Mouse (Mus musculus) layer of hippocampus, postnatal 10 days (tissue): ENCODE results near the gene Kcnip1. TPM values are rescaled to one million over a fixed set of nuclear protein-coding genes. Genes with fewer than 3 reads are reported as not detected.
A peak's percentile ranks its signal among the peaks of the same experiment; 100 is the strongest.

Experiments used
- DNase-seq, 2 experiments: peaks; one replicate each; pipeline ENCODE4 v3.0.0; 2021; ENCODE audit warnings: low spot score in 2 of 2
- total RNA-seq, 2 experiments: library from RNA; stranded (reverse); gene quantifications; 2 replicates each; pipeline ENCODE4 v1.2.3; 2021

Gene Kcnip1
- total RNA-seq, 2 experiments from 2014 or later: 35.5 to 42.1 TPM

- no peak for DNase-seq
Measured at GRCm38 (mm10) chr11:33990002-33990401, 3.0 kb downstream of the Kcnip1 start.

GRCm38 (mm10) chr11:33986525-33986924 is 6.4 kb downstream of the Kcnip1 start:
- DNase-seq: no peak

GRCm38 (mm10) chr11:33980146-33980545 is 12.8 kb downstream of the Kcnip1 start:
- no peak for DNase-seq

- DNase-seq: no peak
Measured at GRCm38 (mm10) chr11:33975121-33975520, 17.8 kb downstream of the Kcnip1 start.

- peak in 1 of 2 experiments; percentile 39 for DNase-seq
Measured at GRCm38 (mm10) chr11:33974341-33975040, 18.5 kb downstream of the Kcnip1 start.

DNA sequence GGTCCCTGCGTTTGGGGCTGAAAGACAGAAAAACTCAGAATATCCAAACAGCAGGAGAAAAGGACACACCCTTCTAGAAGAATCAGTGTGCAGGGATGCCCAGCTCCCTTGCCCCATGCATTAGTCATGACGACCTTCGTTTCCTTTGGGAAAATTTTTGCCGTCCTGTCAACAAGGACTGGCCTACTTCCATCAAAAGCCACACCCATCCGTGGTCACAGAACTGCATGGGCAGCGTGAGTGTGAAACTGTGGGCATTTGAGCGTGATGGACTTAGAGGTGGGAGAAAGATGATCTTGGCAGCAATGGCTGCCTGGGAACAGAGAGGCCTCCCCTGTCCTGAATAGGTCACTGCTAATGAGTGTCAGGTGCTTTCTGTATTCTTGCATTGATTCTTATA is 20.8 kb downstream of the Kcnip1 start:
- no peak for DNase-seq

DNA sequence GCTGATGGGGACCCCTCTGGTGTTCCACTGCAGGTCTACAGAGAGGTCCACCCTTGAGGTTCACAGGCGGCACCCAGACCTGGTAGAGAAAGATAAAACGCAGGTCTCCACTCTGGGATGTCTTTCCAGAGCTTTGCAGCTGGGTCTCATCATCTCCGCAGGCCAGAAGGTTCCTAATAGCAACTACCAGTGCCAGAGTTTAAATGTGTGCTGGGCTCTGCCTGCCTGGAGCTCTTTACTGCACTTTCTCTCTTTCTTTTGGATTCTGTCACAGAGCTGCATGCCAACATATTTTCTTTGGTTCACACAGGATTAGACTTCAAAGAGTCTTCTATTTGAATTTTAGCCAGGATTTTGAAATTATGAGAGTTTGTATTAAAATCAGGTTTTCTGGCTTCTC is 23.8 kb downstream of the Kcnip1 start:
- no peak for DNase-seq

GRCm38 (mm10) chr11:33967708-33968107 is 25.2 kb downstream of the Kcnip1 start:
- no peak for DNase-seq

DNA sequence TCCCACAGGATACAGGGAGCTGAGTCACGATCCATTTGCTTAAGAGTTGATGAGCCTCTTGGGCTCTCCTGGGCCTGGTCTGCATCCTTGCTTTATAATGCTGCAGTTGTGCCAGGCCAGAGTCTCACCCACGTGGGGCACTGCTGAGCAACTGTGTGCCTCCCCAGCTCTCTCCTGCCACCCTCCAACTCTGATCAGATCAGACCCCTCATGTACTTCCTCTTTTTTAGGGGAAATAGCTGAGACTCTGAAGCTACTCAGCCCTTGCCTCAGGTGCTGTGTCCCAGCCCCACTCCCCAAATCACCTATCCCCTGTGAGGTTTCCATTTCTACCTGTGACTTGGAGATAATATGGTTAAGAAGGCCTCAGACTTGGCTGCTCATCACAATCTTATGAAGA is 27.6 kb downstream of the Kcnip1 start:
- no peak for DNase-seq

- no peak for DNase-seq
Measured at GRCm38 (mm10) chr11:33962688-33963407, 30.1 kb downstream of the Kcnip1 start, which contains the start of gene Kcnmb1. Gene Kcnmb1, plus strand, starts transcription at chr11:33963013.

- DNase-seq: no peak
Measured at GRCm38 (mm10) chr11:33962178-33962577, 30.8 kb downstream of the Kcnip1 start.

DNA sequence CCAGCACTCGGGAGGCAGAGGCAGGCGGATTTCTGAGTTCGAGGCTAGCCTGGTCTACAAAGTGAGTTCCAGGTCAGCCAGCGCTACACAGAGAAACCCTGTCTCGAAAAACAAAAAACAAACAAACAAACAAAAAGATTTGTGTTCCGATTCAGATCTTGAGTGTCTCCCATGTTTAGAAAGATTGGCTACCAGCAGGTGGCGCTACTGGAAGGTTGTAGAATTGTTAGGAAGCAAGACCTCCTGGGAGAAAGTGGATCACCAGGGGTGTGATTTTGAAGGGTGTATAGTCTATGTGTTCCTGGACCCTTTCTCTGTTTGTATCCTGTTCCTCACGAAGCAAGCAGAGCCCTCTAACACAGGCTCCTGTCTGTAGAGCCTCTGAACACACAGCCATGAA is 34.2 kb downstream of the Kcnip1 start:
- DNase-seq: peak; percentile 48 to 55

DNA sequence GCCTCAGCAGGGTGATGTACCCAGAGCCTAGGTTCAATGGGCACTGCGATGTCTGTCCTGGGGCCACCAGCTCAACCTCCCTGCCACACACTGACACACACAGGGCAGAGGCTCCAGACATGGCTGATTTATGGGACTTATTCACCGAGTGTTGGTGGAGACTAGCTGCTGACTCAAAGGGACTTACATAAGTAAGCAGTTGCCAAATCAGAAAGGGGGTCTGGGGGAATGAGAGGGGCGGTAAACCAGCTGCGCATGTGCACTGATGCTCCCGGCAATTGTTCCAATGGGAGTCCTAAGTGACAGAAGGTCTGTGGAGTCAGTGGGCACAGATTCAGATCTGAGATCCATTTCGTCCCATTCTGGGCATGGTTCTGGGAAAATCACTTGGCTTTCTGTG is 35.4 kb downstream of the Kcnip1 start:
- peak; percentile 25 to 33 for DNase-seq

DNA sequence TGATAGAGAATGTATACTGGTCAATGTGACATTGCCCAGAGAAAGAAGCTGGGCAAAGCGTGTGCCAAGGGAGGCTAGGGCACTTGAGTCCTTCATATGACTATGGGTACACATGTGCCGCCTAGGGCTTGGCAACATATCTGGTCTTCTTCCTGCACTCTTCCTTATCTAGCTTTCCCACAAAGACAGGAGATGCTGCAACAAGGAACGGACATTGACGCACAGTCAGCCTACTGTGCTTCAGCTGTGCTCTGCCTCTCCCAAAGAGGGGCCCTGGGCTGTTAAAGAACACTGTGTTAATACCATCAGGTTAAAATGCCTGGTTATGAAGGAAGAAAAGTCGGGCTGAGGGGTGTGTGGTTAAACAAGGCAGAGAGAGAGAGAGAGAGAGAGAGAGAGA is 36.3 kb downstream of the Kcnip1 start:
- DNase-seq: no peak

- DNase-seq: no peak
Measured at GRCm38 (mm10) chr11:33955982-33956381, 37.0 kb downstream of the Kcnip1 start.

DNA sequence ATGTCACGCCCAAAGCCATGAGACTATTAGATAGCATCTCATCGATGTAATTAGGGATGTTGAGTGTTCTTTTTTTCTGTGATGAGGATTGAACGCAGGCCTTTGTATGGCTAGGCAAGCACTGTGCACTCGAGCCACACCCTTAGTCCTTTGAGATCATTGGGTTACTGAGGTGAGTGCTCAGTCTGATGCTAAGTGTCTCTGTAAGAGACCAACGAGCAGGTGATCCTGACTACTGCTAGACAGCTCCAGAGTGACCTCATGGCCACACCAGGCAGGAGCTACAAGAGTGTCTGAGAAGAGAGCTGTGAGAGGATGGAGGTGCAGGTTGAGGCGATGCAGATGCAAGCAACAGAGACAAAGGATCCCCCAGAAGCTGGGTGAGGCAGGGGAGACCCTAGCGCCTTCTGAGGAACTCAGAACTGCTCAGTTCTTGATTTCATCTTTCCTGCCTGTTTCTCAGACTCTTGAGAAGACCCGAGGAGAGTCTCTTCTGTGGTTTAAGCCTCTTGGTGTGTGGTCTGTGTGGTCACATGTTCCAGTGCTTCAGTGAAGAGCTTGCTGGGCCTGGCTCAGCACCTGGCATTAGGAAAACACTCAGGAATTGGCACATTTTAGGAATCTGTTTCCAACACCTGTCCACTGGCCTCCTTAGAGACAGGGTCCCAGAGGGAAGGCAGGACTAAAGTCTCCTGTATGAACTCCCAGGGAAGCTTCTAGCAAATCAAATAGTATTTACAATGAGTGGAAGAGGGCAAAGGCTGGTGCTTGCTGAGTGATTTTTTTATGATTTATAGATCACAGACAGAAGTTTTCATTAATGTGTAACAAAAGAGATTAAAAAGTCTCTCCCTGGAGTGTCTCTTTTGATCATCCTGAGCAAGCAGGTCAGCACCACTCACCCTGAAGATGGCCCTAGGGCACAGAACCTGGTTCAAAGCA is 41.0 kb downstream of the Kcnip1 start:
- no peak for DNase-seq

DNA sequence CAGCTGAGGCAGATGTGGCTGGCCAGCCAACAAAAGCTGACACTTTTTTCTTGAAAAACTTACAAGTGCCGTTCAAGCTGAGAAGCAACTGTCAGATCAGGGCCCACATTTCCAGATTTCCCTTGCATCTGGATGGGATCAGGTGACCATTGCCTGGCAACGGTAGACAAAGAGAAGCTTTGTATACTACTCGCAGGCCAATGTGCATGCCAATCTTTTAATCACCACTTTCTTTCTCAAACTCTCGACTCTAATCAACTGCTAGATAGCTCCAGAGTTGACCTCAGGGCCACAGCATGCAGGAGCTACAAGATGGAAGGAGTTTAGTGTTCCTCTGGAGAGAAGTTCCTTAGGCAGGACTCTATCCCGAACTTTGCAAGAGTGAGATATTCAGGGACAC is 41.8 kb downstream of the Kcnip1 start:
- no peak for DNase-seq

GRCm38 (mm10) chr11:33946501-33946900 is 46.5 kb downstream of the Kcnip1 start:
- no peak for DNase-seq

- DNase-seq: no peak
Measured at GRCm38 (mm10) chr11:33944786-33945328, 48.1 kb downstream of the Kcnip1 start.

DNA sequence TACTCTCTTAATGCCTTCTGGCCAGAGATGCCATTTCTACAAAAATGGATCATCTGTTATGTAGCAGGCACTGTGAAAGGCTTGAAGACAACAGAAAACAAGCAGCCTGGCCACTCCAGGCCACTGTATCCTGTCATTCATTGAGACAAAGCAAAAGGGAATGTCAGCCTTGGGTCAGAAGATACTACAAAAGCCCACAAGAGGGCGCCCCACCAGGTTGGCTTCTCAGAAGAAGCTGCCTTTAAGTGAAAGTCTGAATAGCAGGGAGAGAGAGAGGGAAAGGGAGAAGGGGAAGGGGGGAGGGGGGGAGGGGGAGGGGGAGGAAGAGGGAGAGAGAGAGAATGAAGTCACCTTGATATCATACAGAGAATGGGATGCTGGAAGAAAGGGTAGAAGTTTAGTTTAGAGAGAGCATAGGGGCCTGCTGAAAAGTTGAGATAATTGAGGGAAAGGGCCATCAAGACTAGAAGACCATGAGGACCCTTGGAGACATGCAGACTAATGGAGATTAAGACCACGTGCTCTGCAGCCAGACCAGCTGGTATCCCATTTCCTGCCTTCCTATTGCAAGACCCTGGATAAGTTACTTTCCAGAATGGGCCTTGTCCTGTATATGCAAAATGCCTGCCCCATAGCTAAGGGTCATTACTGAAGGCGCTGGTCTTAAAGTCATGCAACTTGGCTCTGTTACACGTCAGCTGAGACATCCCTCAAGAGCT is 48.7 kb downstream of the Kcnip1 start:
- DNase-seq: peak; percentile 33 to 36

DNA sequence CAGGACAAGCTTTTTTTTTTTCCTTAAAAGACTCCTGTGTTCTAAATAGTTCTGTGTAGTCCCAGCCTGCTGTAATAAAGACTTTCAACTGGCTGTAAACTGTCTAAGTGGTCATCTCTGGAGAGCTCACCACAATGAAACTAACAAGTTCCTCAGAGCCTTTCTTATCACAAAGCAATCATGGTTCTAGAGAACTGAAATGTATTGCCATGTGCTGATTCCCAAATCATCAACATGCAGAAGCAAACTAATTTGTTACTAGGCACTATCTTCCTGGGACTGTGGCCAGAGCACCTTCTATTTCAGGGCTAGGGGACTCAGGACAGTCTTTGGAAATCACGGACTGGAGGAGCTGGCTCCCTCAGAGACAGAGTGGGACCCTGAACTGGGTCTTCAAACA is 49.4 kb downstream of the Kcnip1 start:
- DNase-seq: no peak
